Mouse (Mus musculus) Patski (cell line): ENCODE results near the gene Crygc. TPM values are rescaled to one million over a fixed set of nuclear protein-coding genes. Genes with fewer than 3 reads are reported as not detected.

Source experiments
- ATAC-seq: fragments of 100-300 bp; one replicate; pipeline ENCODE4 v1.8.0; 2021
- CTCF ChIA-PET: fragments of 350-600 bp; sonication (Branson Sonifier 250); formaldehyde crosslinking; loops from one replicate; lab custom pipeline; 2022; ENCODE audit warnings: inconsistent platforms; lab: Charles Lee
- POLR2A ChIA-PET: fragments of 350-600 bp; sonication (Branson Sonifier 250); formaldehyde crosslinking; loops from one replicate; lab custom pipeline; 2022; ENCODE audit warnings: antibody characterized with exemption, inconsistent platforms; lab: Charles Lee
- DNase-seq: peaks from one replicate; pipeline ENCODE4 v3.0.0-alpha.2; 2011; ENCODE audit warnings: low read depth, low spot score
- H3K27me3 ChIP-seq: fragments of 371-371 bp; one replicate; pipeline ENCODE4 v1.5.1; 2021
- CTCF ChIP-seq: fragments of 100-300 bp; IDR thresholded peaks from one replicate; pipeline ENCODE4 v1.5.1; 2021
- in situ Hi-C: fragments of 300-500 bp; cut with MboI; formaldehyde crosslinking; loops from 3 replicates; pipeline ENCODE4 v1.11.1; 2018; ENCODE audit warnings: low pct_unique_long_range_greater_than_20kb, mixed read lengths
- polyA plus RNA-seq: library from polyadenylated mRNA; unstranded; gene quantifications from one replicate; pipeline ENCODE4 v1.2.3, GENCODE M21; 2021

Gene Crygc
- polyA plus RNA-seq, 1 experiment from 2014 or later: not detected

DNA sequence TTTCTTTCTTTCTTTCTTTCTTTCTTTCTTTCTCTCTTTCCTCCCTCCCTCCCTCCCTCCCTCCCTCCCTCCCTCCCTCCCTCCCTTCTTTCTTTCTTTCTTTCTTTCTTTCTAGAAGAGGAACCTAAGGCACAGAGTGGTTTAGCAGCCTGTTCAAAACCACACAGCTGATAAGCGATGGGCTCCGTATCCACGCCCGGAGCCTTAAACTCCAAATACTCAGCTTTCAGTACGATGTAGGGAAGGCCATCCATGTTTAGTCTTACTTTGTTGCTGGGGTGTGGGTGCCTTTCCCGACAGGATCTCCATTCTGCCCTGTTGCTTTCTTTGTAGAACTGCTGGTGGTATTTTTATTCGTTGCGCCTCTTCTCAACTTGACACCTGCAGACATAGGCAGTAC, 35.7 kb upstream of the Crygc start:
- POLR2A ChIA-PET: no interaction called here
- peaks cover 27% of the 10 kb centered on the region for H3K27me3 ChIP-seq
- TF ChIP-seq CTCF: no peak
- no peak for DNase-seq
- in situ Hi-C loops: no loop called here
- no peak for ATAC-seq
- CTCF ChIA-PET: interaction anchor here (1.0 kb wide), 1 partner anchor 17 kb away, joined by 3 read pairs; no protein-coding TSS in a partner anchor

DNA sequence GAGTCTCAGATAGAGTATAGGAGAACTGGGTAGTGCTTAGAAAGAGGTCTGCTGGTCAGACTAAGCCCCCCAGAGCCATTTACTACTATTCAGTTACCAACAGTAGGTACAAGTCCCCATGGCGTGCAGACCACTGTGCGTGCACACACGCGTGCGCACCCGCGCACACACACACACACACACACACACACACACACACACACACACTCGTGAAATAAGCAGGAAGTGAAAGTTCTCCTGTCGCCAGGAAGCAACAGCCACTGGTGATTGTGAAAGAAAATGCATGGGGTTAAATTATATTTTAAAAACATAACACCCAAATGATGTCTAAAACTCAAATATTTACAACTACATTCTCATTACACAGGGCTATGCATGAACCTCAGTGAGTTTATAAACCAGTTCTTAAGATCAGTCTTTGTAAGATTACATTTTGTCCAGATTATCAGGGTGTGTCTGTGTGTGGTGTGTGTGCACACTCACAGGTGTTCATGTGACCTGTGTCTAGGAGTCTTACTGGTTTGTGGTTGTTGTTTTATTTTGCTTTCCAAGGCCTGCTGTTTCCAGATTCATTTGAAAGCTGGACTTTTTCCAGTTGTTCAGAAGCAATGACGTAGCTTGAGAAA, 34.3 kb upstream of the Crygc start:
- ATAC-seq: no peak
- TF ChIP-seq CTCF: no peak
- CTCF ChIA-PET: interaction anchor here (1.2 to 1.4 kb wide), 2 partner anchors 71 to 72 kb away, joined by 3 read pairs; no protein-coding TSS in a partner anchor
- H3K27me3 ChIP-seq: peaks cover 28% of the 10 kb centered on the region
- POLR2A ChIA-PET: no interaction called here
- in situ Hi-C loops: no loop called here
- no peak for DNase-seq

DNA sequence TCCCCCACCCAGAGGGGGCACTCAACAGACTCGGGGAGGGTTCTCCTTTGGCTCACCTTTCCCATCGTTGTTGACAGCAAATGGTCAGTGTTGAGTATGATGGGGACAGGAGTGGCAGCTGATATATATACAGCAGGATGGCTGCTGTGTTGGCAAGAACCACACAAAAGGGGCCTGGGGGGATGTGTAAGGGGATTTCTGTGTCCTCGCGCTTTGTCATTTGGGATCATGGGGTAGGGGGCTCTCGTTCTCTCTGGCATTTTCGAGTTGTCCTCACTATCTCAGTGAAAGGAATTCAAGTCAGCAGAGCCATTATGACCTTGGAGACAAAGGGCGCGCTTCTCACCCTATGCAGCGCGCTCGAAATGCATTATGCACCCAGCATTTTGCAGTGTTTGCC, 29.8 kb upstream of the Crygc start, which contains the start of gene Cryga:
TSS of gene Cryga (minus strand) at position 101 of the 400 bp plus-strand sequence.
- POLR2A ChIA-PET: no interaction called here
- CTCF ChIA-PET: no interaction called here
- in situ Hi-C loops: no loop called here

DNA sequence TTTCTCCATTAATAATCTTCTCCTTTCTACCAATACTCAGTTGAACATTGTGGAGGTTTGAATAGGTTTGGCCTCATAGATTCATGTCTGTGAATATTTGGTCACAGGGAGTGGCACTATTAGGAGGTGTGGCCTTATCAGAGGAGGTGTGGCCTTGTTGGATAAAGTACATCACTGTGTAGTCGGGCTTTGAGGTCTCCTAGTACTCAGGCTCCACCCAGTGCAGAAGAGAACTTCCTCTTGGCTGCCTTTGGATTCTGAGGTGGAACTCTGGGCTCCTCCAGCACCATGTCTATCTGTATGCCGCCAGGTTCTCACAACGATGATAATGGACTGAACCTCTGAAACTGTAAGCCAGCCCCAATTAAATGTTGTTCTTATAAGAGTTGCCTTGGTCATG, 23.5 kb upstream of the Crygc start:
- no peak for ATAC-seq
- ChIA-PET POLR2A (no interaction called here), CTCF (no interaction called here)
- in situ Hi-C loops: no loop called here
- no peak for DNase-seq
- H3K27me3 ChIP-seq: peaks cover 8% of the 10 kb centered on the region
- no peak for TF ChIP-seq CTCF

More for the DNA sequence above, 29.8 kb upstream of the Crygc start, which contains the start of gene Cryga:
- no peak for TF ChIP-seq CTCF
- peaks cover 37% of the 10 kb centered on the region for H3K27me3 ChIP-seq
- DNase-seq (no peak), ATAC-seq (no peak)

DNA sequence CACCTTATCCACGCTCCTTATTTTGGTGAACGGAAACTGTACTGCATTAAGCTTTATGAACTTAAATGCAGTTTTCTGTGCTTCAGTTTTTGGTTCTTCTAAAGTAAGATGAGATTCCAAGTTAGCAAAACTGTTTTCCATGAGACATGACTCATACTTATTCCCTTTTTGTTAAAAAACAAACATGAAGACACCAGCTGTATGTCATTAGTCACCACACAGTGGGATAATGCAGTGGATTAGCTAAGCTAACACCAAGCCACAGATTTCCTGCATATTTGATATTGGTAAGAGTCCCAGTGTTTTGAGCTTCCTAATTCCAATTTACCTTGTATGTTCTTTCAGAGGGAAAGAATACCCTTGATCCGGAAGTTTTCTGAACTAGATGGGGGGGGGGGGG, 18.1 kb upstream of the Crygc start:
- DNase-seq (peak; percentile 13), ATAC-seq (no peak)
- in situ Hi-C loops: no loop called here
- TF ChIP-seq CTCF: no peak
- POLR2A ChIA-PET: interaction anchor here (0.6 kb wide), 1 partner anchor 1297 kb away, joined by 4 read pairs; no protein-coding TSS in a partner anchor
- no peaks in the 10 kb centered on the region for H3K27me3 ChIP-seq
- CTCF ChIA-PET: interaction anchor here (0.9 to 1.3 kb wide), 5 partner anchors 17 to 88 kb away, joined by 3 to 6 read pairs (median 3); no protein-coding TSS in a partner anchor

DNA sequence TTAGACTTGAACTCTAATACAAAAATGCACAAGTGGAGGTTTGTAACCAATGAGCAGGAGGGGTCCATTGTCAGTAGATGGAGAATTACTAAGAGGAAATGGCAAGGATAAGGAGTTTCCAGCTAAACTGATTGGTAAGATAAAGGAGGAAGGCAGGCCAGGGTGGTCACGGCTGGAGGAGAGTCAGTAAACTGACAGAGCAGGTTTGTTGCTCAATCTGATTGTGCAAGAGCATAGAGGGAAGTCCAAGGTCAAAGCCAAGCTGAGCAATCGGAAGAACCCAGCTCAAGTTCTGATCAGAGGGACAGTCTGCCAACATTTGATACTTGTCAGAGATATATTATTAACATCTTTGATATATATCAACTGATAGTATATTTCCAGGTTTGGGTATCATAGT, 16.9 kb upstream of the Crygc start:
- no peak for TF ChIP-seq CTCF
- DNase-seq: no peak
- no peaks in the 10 kb centered on the region for H3K27me3 ChIP-seq
- in situ Hi-C loops: no loop called here
- CTCF ChIA-PET: no interaction called here
- no peak for ATAC-seq
- POLR2A ChIA-PET: no interaction called here

DNA sequence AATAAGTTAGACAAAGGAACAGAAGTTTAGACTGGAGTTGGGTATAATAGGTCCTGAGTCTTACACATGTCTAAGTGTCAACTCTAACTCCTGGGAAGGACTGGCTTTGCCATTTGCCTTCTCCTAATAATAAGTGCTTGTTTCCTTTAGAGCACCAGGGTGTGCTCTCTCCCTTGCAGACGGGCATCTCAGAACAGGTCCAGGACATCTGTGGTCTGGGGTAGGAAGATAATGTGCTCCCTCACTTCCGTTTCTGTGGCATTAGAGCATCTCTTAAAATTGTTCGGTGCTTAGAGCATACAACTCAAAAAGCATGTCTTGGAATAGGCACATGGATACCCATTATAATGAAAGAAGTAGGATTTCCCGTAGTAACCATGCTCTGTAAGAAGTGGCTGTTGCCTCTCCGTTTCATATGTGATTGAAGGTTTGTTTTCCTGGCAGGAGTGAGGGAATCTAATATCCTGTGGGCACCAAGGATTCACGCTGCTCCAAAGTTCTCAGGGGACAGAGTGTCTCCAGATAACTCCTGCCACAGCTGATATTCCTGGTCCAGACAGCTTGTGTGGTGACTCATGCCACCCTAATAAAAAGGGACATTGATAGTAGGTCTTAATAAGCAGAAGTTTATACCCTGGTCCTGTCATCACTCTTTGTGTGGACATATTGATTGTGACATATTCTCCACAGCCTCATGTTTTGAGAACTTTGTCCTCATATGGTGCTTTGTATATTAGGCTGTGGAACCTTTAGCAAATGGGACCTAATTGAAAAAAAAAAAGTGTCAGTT, 15.3 kb upstream of the Crygc start:
- in situ Hi-C loops: no loop called here
- POLR2A ChIA-PET: no interaction called here
- no peak for TF ChIP-seq CTCF
- no peaks in the 10 kb centered on the region for H3K27me3 ChIP-seq
- no peak for ATAC-seq
- CTCF ChIA-PET: interaction anchor here (2.6 kb wide), 1 partner anchor 11 kb away, joined by 9 read pairs; no protein-coding TSS in a partner anchor
- DNase-seq: no peak

DNA sequence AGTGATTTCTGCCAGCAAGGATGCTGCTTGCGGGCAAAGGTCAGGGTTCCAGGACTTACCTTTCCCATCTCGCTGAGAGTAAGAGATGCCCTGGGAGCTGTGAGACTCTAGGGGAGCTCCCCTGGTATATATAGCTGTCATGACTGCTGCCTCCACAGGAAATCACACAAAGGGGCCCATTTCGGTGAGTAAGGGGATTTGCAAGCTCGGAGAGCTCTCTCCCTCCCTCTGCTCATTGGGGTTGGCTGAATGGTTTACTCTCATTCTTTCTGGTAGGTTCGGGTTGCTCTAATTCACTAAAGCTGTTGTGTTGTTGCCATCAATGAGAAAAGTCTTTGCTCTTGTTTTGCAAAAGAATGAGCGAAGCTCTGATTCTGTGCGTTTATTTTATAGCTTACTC, 8.7 kb upstream of the Crygc start, which contains the start of gene Crygb:
TSS of gene Crygb (minus strand) at position 101 of the 400 bp plus-strand sequence.
- ATAC-seq (no peak), DNase-seq (no peak)
- ChIA-PET CTCF (no interaction called here), POLR2A (no interaction called here)
- in situ Hi-C loops: no loop called here
- TF ChIP-seq CTCF: no peak
- peaks cover 27% of the 10 kb centered on the region for H3K27me3 ChIP-seq

DNA sequence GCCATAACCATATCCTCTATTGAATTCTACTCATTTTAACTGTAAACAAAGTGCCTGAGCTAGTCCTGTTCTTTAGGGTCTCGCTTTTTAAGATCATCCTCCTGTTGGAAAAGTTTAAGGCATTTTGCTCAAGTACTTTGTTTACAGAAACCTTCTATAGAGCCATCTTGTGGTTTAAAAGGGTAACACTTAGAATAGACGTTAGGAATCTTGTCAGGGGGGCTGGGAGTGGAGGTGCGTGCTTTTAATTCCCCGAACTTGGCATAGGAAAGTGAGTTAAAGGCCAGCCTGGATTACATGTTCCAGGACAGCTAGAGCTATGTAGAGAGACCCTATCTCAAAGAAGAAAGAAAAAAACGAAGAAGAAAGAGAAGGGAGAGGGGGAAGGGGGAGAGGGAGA, 2.1 kb upstream of the Crygc start:
- no peak for DNase-seq
- ATAC-seq: no peak
- ChIA-PET POLR2A (no interaction called here), CTCF (interaction anchor here (1.4 to 1.5 kb wide), 2 partner anchors 10 to 71 kb away, joined by 3 to 4 read pairs; no protein-coding TSS in a partner anchor)
- TF ChIP-seq CTCF: peak; percentile 38
- H3K27me3 ChIP-seq: peaks cover 42% of the 10 kb centered on the region
- in situ Hi-C loops: no loop called here

DNA sequence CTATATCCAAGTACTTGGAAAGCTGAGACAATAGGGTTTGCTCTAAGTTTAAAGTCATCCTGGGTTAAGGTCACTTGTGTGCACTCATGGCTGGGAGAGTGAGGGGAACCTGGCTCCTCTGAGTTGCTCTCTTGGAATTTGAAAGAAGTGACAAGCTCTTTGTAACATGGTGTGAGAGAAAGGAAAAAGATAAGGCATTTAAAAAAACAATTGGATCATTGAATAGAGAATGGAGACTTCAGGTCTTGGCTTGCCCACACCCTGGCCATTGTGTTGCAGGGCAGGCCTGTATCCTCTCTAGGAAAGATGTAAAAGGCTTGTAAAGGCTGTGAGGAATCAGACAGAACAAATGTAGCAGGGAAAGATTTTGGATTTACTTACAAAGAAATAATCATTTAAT, 5.6 kb downstream of the Crygc start:
- ChIA-PET POLR2A (no interaction called here), CTCF (no interaction called here)
- ATAC-seq (no peak), DNase-seq (no peak)
- no peak for TF ChIP-seq CTCF
- peaks cover 33% of the 10 kb centered on the region for H3K27me3 ChIP-seq
- in situ Hi-C loops: no loop called here

DNA sequence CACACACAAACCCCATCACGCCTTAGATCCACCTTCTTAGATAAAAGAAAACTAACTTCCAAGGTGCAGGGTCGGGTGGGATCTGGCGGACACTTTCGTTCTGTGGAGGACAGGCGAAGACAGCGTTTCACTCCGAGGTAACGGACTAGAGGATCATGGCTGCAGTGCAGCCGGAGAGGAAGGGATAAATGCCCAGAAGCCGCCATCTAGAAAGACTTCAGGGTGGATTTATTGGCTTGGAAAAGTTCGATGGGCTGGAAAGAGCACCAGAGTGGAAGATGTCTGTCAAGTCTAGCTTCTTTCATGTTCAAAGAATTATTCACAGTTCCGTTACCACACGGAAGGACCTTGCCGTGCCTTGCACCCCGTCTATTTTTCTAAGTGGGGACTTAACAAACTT, 9.3 kb downstream of the Crygc start:
- peaks cover 14% of the 10 kb centered on the region for H3K27me3 ChIP-seq
- ChIA-PET CTCF (no interaction called here), POLR2A (no interaction called here)
- TF ChIP-seq CTCF: no peak
- DNase-seq (no peak), ATAC-seq (no peak)
- in situ Hi-C loops: no loop called here
